Mouse (Mus musculus) forelimb bud, embryonic 11.5 days (tissue): Measurements from ENCODE around the gene Gab3.

ENCODE experiments used
- DNase-seq: peaks from one replicate; pipeline ENCODE4 v3.0.0-alpha.2; 2012; ENCODE audit warnings: low read depth, low spot score

Gene Gab3

DNA sequence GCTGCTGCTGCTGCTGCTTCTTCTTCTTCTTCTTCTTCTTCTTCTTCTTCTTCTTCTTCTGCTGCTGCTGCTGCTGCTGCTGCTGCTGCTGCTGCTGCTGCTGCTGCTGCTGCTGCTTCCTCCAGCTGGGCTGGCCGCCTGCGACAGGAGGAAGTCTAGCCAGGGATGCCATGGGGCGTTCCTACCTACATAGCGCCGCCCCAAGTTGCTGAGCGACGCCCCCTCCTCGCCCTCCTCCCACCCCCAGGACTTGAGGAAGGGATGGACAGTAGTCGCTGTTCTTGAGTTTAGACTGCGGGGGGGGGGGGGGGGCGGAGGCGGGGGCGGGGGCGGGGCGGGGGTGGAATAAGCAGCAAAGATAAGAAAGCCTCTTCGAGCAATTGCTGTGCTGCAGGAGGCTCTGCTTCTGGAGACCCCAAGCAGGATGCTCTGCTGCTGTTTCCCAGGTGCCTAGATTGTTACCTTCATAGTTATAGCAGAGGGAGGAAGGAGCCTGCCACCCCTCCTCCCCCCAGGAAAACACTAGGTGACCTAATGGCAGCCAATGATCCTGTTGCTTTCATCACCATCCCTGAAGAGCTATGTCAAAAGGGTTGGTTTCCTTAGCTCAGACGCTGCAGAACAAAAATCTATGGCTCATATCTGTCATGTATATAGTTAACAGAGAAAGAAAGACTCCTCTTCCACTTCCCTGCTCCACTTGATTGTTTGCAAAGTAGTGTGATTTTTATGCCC is at the start of gene Gab3:
TSS of gene Gab3 (minus strand) at position 685 of the 735 bp plus-strand sequence.
- peak; percentile 21 for DNase-seq

- peak; percentile 70 for DNase-seq
These were observed 45.4 kb upstream of the Gab3 start, which contains the start of gene Mpp1 for GRCm38 (mm10) chrX:75130467-75131160. Mpp1 (minus strand) TSS chrX:75131016.

- no peak for DNase-seq
These were observed 44.2 kb upstream of the Gab3 start for GRCm38 (mm10) chrX:75129474-75129873.

DNA sequence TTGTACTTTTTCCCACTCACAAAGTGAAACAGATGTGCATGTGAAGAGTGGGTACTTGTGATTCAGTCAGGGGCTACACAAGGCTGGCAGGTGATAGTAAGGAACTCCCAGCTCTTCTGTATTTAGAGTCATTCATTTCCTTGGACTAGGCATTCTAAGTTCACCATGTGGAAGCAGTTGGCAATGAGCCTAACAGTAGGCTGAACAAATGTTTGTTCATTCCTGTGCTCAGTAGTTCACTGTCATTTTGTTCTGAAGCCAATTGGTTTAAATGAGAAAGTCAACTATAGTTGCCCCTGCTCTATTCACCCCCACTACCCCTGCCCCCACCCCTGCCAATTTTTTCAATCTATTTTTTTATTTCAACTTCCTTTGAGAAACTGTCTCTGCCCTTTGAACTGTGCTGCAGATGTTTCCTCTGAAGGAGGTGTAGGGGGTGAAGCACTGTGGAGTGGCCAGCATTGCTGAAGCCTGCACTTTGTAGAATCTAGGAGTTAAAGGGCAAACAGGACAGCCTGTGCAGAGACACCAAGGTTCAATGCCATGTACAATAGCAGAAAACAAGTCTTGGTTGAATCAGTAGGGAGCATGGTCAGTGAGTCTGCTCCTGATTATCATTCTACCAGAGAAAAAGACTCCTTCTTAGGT is 43.2 kb upstream of the Gab3 start:
- DNase-seq: no peak

- DNase-seq: no peak
These were observed 41.6 kb upstream of the Gab3 start for GRCm38 (mm10) chrX:75126893-75127292.

GRCm38 (mm10) chrX:75125606-75126005 is 40.3 kb upstream of the Gab3 start:
- no peak for DNase-seq

DNA sequence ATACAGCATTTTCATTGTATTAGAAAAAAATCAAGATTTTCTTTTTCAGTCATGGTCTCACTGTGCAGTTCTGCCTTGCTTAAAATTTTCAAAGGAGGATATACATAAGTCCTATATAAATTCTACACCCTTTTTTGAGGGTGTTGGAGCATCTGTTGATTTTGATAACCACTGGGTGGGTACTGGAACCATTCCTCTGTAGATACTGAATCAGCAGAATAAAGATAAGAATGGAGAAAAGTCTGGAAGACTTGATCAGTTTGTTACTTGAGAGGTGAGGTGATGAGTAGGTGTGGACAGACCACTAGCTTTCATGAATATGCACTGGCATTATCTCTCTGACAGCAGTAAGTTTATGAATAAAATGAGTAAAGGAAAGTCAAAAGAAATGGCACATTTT is 30.3 kb upstream of the Gab3 start:
- no peak for DNase-seq

GRCm38 (mm10) chrX:75102293-75102692 is 17.0 kb upstream of the Gab3 start:
- DNase-seq: no peak

DNA sequence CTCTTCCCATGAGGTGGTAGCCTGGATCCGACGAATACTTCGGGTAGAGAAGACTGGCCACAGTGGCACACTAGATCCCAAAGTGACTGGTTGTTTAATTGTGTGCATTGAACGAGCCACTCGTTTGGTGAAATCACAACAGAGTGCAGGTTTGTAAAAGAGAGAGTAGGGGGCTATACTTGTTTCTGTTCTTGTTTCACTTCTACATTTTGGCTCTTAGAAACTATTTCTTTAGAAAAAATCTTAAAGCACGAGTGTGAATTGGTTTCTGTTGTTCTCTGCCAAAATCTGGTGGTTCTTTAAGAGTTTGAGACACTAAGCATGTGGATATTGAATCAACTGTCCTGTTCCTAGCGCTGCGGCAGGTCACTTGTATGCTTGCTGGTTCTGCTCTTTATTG is 13.5 kb upstream of the Gab3 start:
- DNase-seq: no peak

- DNase-seq: no peak
These were observed 11.0 kb upstream of the Gab3 start for GRCm38 (mm10) chrX:75096163-75096770.

DNA sequence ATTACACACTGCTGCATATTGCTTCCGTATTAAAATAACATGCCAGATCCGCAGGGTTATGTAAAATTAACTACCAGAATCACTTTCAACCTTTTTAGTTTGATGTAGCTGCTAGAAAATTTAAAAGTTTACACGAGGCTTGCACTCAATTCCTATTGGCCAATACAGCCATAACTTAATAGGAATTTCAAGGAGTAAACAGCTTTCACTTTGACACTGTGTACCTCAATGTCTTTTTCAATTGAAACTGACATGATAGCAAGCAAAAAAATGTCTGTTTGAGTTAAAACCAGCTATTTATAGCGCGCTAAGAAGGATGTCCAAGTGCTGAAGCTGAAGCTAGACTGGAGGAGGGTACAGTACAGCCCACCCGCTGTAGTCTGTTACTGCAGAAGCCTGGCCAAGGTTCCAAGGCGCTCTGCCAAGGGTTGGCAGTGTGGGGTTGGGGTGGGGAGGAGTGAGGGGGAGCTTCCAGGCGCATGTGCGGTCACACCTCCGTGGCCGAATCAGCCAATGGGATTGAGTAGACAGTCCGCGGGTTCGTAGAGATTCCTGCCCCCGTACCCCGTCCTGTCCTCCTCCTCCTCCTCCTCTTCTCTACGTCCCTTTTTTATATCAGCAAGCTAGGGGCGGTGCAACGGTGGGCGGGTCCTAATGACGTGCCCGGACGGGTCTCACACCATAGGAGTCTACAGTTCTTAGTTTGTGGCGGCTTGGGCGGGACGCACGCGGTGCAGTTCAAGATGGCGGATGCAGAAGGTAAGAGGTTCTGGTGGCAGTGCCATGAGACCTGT is 10.3 kb upstream of the Gab3 start, which contains the start of gene Dkc1:
TSS of gene Dkc1 (plus strand) at position 486 of the 794 bp plus-strand sequence.
- DNase-seq: peak; percentile 86

DNA sequence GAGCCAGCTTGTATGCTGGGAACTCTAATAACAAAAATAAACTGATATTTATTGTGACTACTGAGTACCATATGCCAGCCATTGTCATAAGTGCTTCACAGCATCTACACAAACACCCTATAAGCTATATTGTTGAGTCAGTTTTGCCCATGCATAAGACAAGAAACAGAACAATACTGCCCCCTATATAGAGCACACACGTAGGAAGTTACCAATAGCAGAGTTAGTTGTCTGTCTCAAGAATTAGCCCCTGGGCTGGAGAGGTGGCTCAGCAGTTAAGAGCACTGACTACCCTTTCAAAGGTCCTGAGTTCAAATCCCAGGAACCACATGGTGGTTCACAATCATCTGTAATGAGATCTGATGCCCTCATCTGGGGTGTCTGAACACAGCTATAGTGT is 396 bp upstream of the Gab3 start:
- no peak for DNase-seq

DNA sequence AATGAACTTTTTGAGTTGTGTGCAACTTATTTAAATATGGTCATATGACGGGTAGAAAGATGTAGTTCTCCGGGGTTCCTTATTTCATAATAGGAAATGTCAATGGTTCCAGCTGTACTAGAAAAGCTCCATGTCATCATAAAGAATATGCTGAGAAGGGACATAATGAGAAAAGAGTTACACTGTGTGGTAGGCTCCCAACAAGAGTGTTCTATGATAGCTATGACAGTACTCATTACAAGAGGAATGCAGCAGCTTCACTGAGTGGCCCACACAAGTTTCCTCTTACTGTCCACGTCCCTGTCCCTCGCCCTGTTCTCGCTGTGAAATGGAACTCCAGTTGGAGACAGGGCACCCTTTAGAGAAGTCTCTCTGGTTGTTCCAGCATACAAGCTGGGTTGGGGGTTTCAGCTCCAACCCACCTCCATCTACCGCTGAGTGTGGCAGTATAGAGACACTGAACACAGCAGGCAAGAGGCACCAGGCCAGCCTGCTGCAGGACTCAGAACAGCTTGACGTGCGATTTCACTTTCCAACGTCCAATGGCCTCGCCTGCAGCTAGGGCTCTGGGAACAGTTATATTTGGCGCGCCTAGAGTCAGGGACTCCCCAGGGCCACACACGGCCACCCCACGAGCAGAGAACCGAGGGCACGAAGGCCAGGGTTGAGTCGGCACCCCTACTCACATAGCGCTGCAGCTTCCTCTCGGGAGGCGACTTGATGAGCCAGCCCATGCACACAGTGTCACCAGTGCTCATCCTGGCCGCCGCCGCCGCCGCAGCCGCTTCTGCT is 1.1 kb downstream of the Gab3 start:
- DNase-seq: no peak

- no peak for DNase-seq
These were observed 2.9 kb downstream of the Gab3 start for GRCm38 (mm10) chrX:75082351-75082750.

GRCm38 (mm10) chrX:75056120-75056775 is 29.0 kb downstream of the Gab3 start:
- DNase-seq: no peak

DNA sequence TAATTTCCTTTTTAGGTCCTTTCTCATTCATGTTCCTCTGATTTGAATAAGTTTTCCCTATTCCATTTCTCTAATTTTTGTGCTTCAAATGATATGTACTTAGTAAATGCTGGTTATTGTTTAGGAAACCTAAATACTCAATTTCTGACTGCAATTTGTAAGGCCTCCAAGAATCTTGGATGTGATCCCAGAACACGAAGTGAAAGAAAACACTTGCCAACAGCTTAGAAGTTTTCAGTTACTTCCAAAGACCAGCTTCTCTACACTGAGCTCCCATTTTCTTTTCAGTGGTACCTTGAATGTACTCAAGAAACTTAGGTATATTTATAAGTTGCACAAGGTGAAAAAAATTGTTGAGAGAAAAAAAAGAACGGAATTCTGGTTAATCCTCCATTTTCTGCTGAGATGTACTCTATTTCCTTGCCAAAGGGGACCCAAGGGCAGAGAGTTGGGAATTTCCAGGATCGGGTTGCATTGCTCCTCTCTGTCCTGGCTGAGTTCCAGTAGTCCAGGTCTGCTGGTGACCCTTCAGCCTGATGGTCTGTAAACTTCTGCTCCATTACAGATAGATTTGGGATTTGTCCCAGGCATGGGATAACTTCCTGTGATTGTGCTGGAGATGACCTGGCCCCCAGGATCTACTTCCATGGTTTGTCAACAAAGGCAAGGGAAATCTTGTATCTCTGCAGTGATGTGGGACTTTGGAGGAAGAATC is 38.2 kb downstream of the Gab3 start:
- no peak for DNase-seq

DNA sequence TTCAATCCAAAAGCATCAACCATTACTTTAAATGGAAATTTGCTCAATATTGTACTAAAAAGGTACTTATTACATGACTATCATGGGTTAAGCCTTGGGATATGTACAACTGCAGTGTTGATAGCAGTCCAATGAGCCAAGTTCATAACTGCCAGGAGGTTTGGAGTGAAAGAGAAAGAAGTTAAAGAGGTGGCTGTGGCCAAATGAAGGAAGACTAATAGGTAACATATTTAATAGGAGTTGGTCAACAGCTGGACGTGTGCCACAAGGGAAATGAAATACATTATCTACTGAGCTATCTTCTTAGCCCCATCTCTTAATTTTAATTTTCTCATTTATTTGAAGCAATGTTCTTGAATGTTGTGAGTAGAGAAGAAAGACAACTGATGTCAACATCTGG is 39.3 kb downstream of the Gab3 start:
- DNase-seq: no peak

GRCm38 (mm10) chrX:75044595-75044994 is 40.7 kb downstream of the Gab3 start:
- DNase-seq: no peak

DNA sequence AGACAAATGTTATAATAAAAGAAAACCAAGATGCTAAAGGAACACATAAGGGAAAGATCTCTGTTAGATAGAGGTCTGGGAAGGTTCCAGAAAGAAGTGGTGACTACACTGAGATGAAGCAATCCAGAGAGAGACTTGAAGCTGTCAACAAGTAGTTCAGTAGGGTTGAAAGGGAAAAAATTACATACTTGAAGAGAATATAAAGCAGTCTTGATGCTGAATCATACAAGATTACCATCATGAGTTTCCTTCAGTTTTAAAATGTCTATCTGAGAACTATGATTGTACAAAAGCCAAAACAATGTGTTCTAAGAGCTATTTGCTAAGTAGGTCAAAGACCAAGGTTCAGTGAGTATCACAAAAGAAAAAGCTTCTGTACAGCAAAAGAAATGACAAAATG is 48.6 kb downstream of the Gab3 start:
- DNase-seq: no peak
